ENCODE assay signal across 9 mouse cellular contexts in the genomic region with DNA sequence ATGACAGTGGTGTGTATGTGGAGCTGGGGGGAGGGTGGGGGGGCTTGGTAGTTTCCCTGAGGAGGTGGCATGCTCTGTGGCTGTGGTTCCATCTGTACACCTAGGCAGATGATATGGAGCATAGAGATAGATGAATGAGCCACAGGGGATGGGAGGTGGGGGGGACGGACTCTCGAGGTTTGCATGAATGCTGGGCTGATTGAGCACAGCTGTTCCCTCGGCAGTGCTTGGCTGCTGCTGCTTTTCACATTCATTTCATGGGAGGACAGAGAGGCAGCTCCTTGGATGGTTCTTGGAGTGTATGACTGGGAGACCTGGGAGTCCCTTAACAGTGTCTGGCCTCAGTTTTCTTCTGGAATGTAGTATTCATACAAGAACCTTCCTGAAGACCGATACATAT.
A peak's percentile ranks its signal among the peaks of the same experiment; 100 is the strongest.
DNase-seq lines count a peak whose midpoint lies in the region; ATAC-seq and TF ChIP-seq lines count a peak whose summit lies in the region.
"Had no signal": no experiment of that assay in that cellular context is flagged by ENCODE, and none has a peak within 500 bp of the region (broad histone marks: within the 10 kb centered on the region; RNA-seq: fewer than 3 reads in every experiment).

No protein-coding gene starts in this region.

- H3K27ac ChIP-seq in lung, embryonic 14.5 days (ENCODE audit: low read depth): peak overlapping the region; percentile 94
- H3K27ac ChIP-seq in embryonic fibroblast, embryonic 13.5 days (ENCODE audit: insufficient read depth, low read length): peak overlapping the region; percentile 90
- H3K27ac ChIP-seq in hindbrain, embryonic 13.5 days: peak overlapping the region; percentile 97; the same call in 1 of the 2 replicates
- H3K27ac ChIP-seq in liver, postnatal 0 days (ENCODE audit: low read depth): no peak overlapping the region
- H3K27ac ChIP-seq: macrophage had no signal

- no peak for TF ChIP-seq CTCF in lung, embryonic 14.5 days (IDR thresholded peaks at IDR 0.05; ENCODE audit: low read depth)
- no peak for TF ChIP-seq CTCF in embryonic fibroblast, embryonic 13.5 days (IDR thresholded peaks at IDR 0.05; ENCODE audit: borderline replicate concordance, insufficient read depth, low read length)
- TF ChIP-seq CTCF in liver, postnatal 0 days (IDR thresholded peaks at IDR 0.05; ENCODE audit: low read depth): no peak

- H3K36me3 ChIP-seq in lung, embryonic 14.5 days (ENCODE audit: insufficient read depth): no peaks in the 10 kb centered on the region
- H3K36me3 ChIP-seq in hindbrain, embryonic 13.5 days: no peaks in the 10 kb centered on the region
- H3K36me3 ChIP-seq in myocyte (ENCODE audit: control insufficient read depth, insufficient read depth): no peaks in the 10 kb centered on the region
- no peaks in the 10 kb centered on the region for H3K36me3 ChIP-seq in liver, postnatal 0 days (replicated peaks; ENCODE audit: insufficient read depth, low read length)

- H3K27me3 ChIP-seq in lung, embryonic 14.5 days (ENCODE audit: insufficient read depth, low read length): no peaks in the 10 kb centered on the region
- no peaks in the 10 kb centered on the region for H3K27me3 ChIP-seq in hindbrain, embryonic 13.5 days
- H3K27me3 ChIP-seq in myocyte (ENCODE audit: control insufficient read depth, insufficient read depth, insufficient read length): no peaks in the 10 kb centered on the region
- H3K27me3 ChIP-seq in liver, postnatal 0 days (ENCODE audit: insufficient read depth, low read length): no peaks in the 10 kb centered on the region

- no peak overlapping the region for H3K4me2 ChIP-seq in lung, embryonic 14.5 days
- no peak overlapping the region for H3K4me2 ChIP-seq in hindbrain, embryonic 13.5 days
- no peak overlapping the region for H3K4me2 ChIP-seq in myocyte (ENCODE audit: low read depth)
- H3K4me2 ChIP-seq in liver, postnatal 0 days (ENCODE audit: low read depth, low read length): no peak overlapping the region

- ATAC-seq in lung, embryonic 14.5 days (ENCODE audit: insufficient read depth): peak; percentile 6; the same call in 1 of the 2 replicates
- no peak for ATAC-seq in hindbrain, embryonic 13.5 days (ENCODE audit: low FRiP score)
- ATAC-seq in liver, postnatal 0 days: no peak
- no peak for ATAC-seq in granulocyte monocyte progenitor cell, adult 5-6 weeks (replicated peaks; ENCODE audit: poor library complexity, severe bottlenecking)

- H3K9ac ChIP-seq in lung, embryonic 14.5 days: no peak overlapping the region
- H3K9ac ChIP-seq in hindbrain, embryonic 13.5 days: no peak overlapping the region
- H3K9ac ChIP-seq in liver, postnatal 0 days (replicated peaks): no peak overlapping the region

- TF ChIP-seq POLR2A in embryonic fibroblast, embryonic 13.5 days (IDR thresholded peaks at IDR 0.05; ENCODE audit: low read depth, low read length): peak; percentile 20; the same call in 1 of the 2 replicates
- no peak for TF ChIP-seq POLR2A in myocyte (IDR thresholded peaks at IDR 0.05; ENCODE audit: insufficient read length, low read depth)

- H3K79me2 ChIP-seq in myocyte (ENCODE audit: control insufficient read depth, insufficient read depth): no peaks in the 10 kb centered on the region

- H3ac ChIP-seq in myocyte (ENCODE audit: control insufficient read depth, insufficient read length): no peak overlapping the region

- peaks cover 60% of the 10 kb centered on the region for H3K4me1 ChIP-seq in lung, embryonic 14.5 days (ENCODE audit: insufficient read depth)
- H3K4me1 ChIP-seq in embryonic fibroblast, embryonic 13.5 days (ENCODE audit: control insufficient read depth, insufficient read depth, low read length): peaks cover 12% of the 10 kb centered on the region
- peaks cover 60% of the 10 kb centered on the region for H3K4me1 ChIP-seq in hindbrain, embryonic 13.5 days (replicated peaks)
- H3K4me1 ChIP-seq in liver, postnatal 0 days (ENCODE audit: insufficient read depth): no peaks in the 10 kb centered on the region; the same call in 1 of the 2 replicates

- no peak overlapping the region for H3K4me3 ChIP-seq in lung, embryonic 14.5 days (ENCODE audit: low read depth, low read length)
- H3K4me3 ChIP-seq in embryonic fibroblast, embryonic 13.5 days (ENCODE audit: insufficient read depth, low read length): no peak overlapping the region
- no peak overlapping the region for H3K4me3 ChIP-seq in hindbrain, embryonic 13.5 days
- H3K4me3 ChIP-seq in myocyte: no peak overlapping the region
- no peak overlapping the region for H3K4me3 ChIP-seq in liver, postnatal 0 days (ENCODE audit: low read depth, low read length)

- H3K9me3 ChIP-seq in lung, embryonic 14.5 days (ENCODE audit: low read depth, low read length): no peaks in the 10 kb centered on the region
- H3K9me3 ChIP-seq in hindbrain, embryonic 13.5 days: no peaks in the 10 kb centered on the region
- no peaks in the 10 kb centered on the region for H3K9me3 ChIP-seq in liver, postnatal 0 days (ENCODE audit: low read length)

- 19% methylated on average over 4 of the region's 4 CpGs for WGBS in lung, embryonic 14.5 days
- 26% methylated on average over 4 of the region's 4 CpGs for WGBS in hindbrain, embryonic 13.5 days
- 56% methylated on average over 4 of the region's 4 CpGs for WGBS in liver, postnatal 0 days (ENCODE audit: insufficient replicate concordance)

- no peak for TF ChIP-seq EP300 in liver, postnatal 0 days (IDR thresholded peaks at IDR 0.05; ENCODE audit: low read depth)

- peak; percentile 89 for DNase-seq in lung, embryonic 14.5 days
- DNase-seq in lung, postnatal 14 days: no peak
- no peak for DNase-seq in liver, postnatal 0 days
- no peak for DNase-seq in urinary bladder, postnatal 25 days (ENCODE audit: low spot score)

TF ChIP-seq in myocyte, 11 proteins besides CTCF, POLR2A, EP300 and RAD21:
- no peak for TF ChIP-seq CEBPB (IDR thresholded peaks at IDR 0.05; ENCODE audit: insufficient read depth, poor library complexity, severe bottlenecking)
- peak in 2 of 3 experiments; percentile 74 to 76 for TF ChIP-seq MYOD1 (IDR thresholded peaks at IDR 0.05; ENCODE audit: control insufficient read depth in 1 of 3, insufficient read length in 2 of 3, low read depth in 2 of 3)
- no peak for TF ChIP-seq POLR2AphosphoS2 (IDR thresholded peaks at IDR 0.05; ENCODE audit: insufficient read length, low read depth)
- TF ChIP-seq MYOG (IDR thresholded peaks at IDR 0.05; ENCODE audit: control insufficient read depth in 1 of 3, insufficient read depth in 1 of 3, insufficient read length in 2 of 3, low read depth in 2 of 3): peak in 2 of 3 experiments; percentile 46 to 72
- TF ChIP-seq MAX (IDR thresholded peaks at IDR 0.05; ENCODE audit: low read depth): no peak
- TF ChIP-seq E2F4 (IDR thresholded peaks at IDR 0.05; ENCODE audit: insufficient read depth): no peak
